Mouse (Mus musculus) left cerebral cortex, postnatal 25 days (tissue): ENCODE data around the gene Ndufs6. TPM values are rescaled to one million over a fixed set of nuclear protein-coding genes. Genes with fewer than 3 reads are reported as not detected.

Experiments used
- DNase-seq, 2 experiments: peaks; one replicate each; pipeline ENCODE4 v3.0.0; 2022; ENCODE audit warnings: low spot score in 2 of 2, mixed read lengths in 1 of 2
- intact Hi-C: fragments of 180-260 bp; cut with DNase I; formaldehyde crosslinking; loops from one replicate; pipeline ENCODE4 v1.15.1; 2025
- total RNA-seq, 2 experiments: library from RNA; stranded (reverse); gene quantifications; 2 replicates each; pipeline ENCODE4 v1.2.3; 2021

Gene Ndufs6
- total RNA-seq, result 100 to 1,000 TPM; 182 to 189 TPM

- peak; percentile 92 to 95 for DNase-seq
- intact Hi-C loops, result loop anchor here (5.0 kb wide), 1 partner anchor 274 kb away; the partner anchor contains the start of gene Clptm1l
Measured at GRCm38 (mm10) chr13:73327827-73328698, at the start of gene Ndufs6, which contains the start of gene Mrpl36. Gene Ndufs6, minus strand, starts transcription at chr13:73328542. Gene Mrpl36, plus strand, starts transcription at chr13:73328513.

GRCm38 (mm10) chr13:73377637-73378036 lies 49.3 kb upstream of the Ndufs6 start:
- intact Hi-C loops, result no loop called here
- DNase-seq, result no peak

- DNase-seq, result no peak
- intact Hi-C loops, result no loop called here
Measured at GRCm38 (mm10) chr13:73374612-73375011, 46.3 kb upstream of the Ndufs6 start.

GRCm38 (mm10) chr13:73373367-73373766 lies 45.0 kb upstream of the Ndufs6 start:
- peak in 1 of 2 experiments; percentile 30 for DNase-seq

GRCm38 (mm10) chr13:73357106-73357505 lies 28.8 kb upstream of the Ndufs6 start:
- intact Hi-C loops, result no loop called here
- no peak for DNase-seq

More at GRCm38 (mm10) chr13:73373367-73373766, 45.0 kb upstream of the Ndufs6 start:
- intact Hi-C loops, result no loop called here

- no peak for DNase-seq
- intact Hi-C loops, result no loop called here
Measured at GRCm38 (mm10) chr13:73352491-73352890, 24.1 kb upstream of the Ndufs6 start.

- intact Hi-C loops, result no loop called here
Measured at GRCm38 (mm10) chr13:73351910-73352309, 23.6 kb upstream of the Ndufs6 start.

GRCm38 (mm10) chr13:73350741-73351140 lies 22.4 kb upstream of the Ndufs6 start:
- no peak for DNase-seq
- intact Hi-C loops, result no loop called here

More at GRCm38 (mm10) chr13:73351910-73352309, 23.6 kb upstream of the Ndufs6 start:
- DNase-seq, result no peak

- intact Hi-C loops, result no loop called here
- DNase-seq, result no peak
Measured at GRCm38 (mm10) chr13:73347922-73348650, 19.7 kb upstream of the Ndufs6 start.

- no peak for DNase-seq
- intact Hi-C loops, result no loop called here
Measured at GRCm38 (mm10) chr13:73347171-73347570, 18.8 kb upstream of the Ndufs6 start.

- intact Hi-C loops, result no loop called here
- DNase-seq, result no peak
Measured at GRCm38 (mm10) chr13:73346743-73347142, 18.4 kb upstream of the Ndufs6 start.

- no peak for DNase-seq
- intact Hi-C loops, result no loop called here
Measured at GRCm38 (mm10) chr13:73346131-73346530, 17.8 kb upstream of the Ndufs6 start.

- intact Hi-C loops, result no loop called here
- DNase-seq, result no peak
Measured at GRCm38 (mm10) chr13:73345102-73345890, 17.0 kb upstream of the Ndufs6 start.

- intact Hi-C loops, result no loop called here
- no peak for DNase-seq
Measured at GRCm38 (mm10) chr13:73336753-73337152, 8.4 kb upstream of the Ndufs6 start.

- intact Hi-C loops, result loop anchor here (5.0 kb wide), 1 partner anchor 181 kb away; no protein-coding TSS in a partner anchor
- no peak for DNase-seq
Measured at GRCm38 (mm10) chr13:73331736-73332135, 3.4 kb upstream of the Ndufs6 start.

GRCm38 (mm10) chr13:73330844-73331501 lies 2.6 kb upstream of the Ndufs6 start:
- intact Hi-C loops, result loop anchor here (5.0 kb wide), 1 partner anchor 181 kb away; no protein-coding TSS in a partner anchor

GRCm38 (mm10) chr13:73323406-73323805 lies 4.9 kb downstream of the Ndufs6 start:
- no peak for DNase-seq
- intact Hi-C loops, result no loop called here

More at GRCm38 (mm10) chr13:73330844-73331501, 2.6 kb upstream of the Ndufs6 start:
- DNase-seq, result peak; percentile 89 to 91

GRCm38 (mm10) chr13:73322626-73323025 lies 5.7 kb downstream of the Ndufs6 start:
- DNase-seq, result no peak
- intact Hi-C loops, result no loop called here

GRCm38 (mm10) chr13:73320048-73320447 lies 8.3 kb downstream of the Ndufs6 start:
- no peak for DNase-seq
- intact Hi-C loops, result no loop called here
